Mouse (Mus musculus) CH12.LX (cell line): ENCODE measurements around the gene Crtc3. TPM values are rescaled to one million over a fixed set of nuclear protein-coding genes. Genes with fewer than 3 reads are reported as not detected.

Experiments
- DNase-seq: peaks from one replicate; pipeline ENCODE4 v3.0.0-alpha.2; 2013; ENCODE audit errors: extremely low read depth
- H3K27ac ChIP-seq: 2 replicates; pipeline ENCODE4 v1.5.1; 2012; ENCODE audit warnings: low read depth, mild to moderate bottlenecking, control low read depth, moderate library complexity; ENCODE audit not compliant: insufficient read depth
- H3K27me3 ChIP-seq: replicated peaks from 2 replicates; pipeline ENCODE3; 2012; ENCODE audit warnings: inconsistent platforms
- H3K36me3 ChIP-seq, 2 experiments: replicated peaks in 1 of 2; 2 replicates each; pipeline versions ENCODE3 to v1.6.1; 2012; ENCODE audit warnings: inconsistent platforms in 1 of 2, low read length in 1 of 2, mild to moderate bottlenecking in 1 of 2, mixed read lengths in 1 of 2, moderate library complexity in 1 of 2; ENCODE audit not compliant: control insufficient read depth in 1 of 2, insufficient read depth in 1 of 2
- H3K4me1 ChIP-seq, 2 experiments: 2 replicates each; pipeline ENCODE4 v1.6.1; 2012; ENCODE audit warnings: inconsistent platforms in 1 of 2, moderate library complexity in 1 of 2; ENCODE audit not compliant: insufficient read depth in 2 of 2, control insufficient read depth in 1 of 2
- H3K4me2 ChIP-seq: 2 replicates; pipeline ENCODE4 v1.6.1; 2012; ENCODE audit warnings: low read depth, mild to moderate bottlenecking, control low read depth; ENCODE audit not compliant: poor library complexity, insufficient read depth, severe bottlenecking
- H3K4me3 ChIP-seq, 3 experiments: fragments of 150-350 bp in 1 of 3; sonication (generic) in 1 of 3; replicated peaks in 1 of 3; 2 replicates each; pipeline versions ENCODE3 to v1.5.1; 2011 to 2012; ENCODE audit warnings: low read depth in 2 of 3, low read length in 2 of 3, mild to moderate bottlenecking in 2 of 3, moderate library complexity in 2 of 3, control low read depth in 1 of 3, improper control_type of control experiment in 1 of 3, inconsistent platforms in 1 of 3, mixed read lengths in 1 of 3; ENCODE audit not compliant: poor library complexity in 1 of 3
- H3K79me2 ChIP-seq: replicated peaks from 2 replicates; pipeline ENCODE4 v1.6.1; 2012; ENCODE audit warnings: mild to moderate bottlenecking, moderate library complexity; ENCODE audit not compliant: control insufficient read depth, poor library complexity, insufficient read depth, severe bottlenecking; ENCODE audit errors: extremely low read depth
- H3K9ac ChIP-seq: 2 replicates; pipeline ENCODE4 v1.6.1; 2012; ENCODE audit warnings: low read depth, mild to moderate bottlenecking, control low read depth, moderate library complexity; ENCODE audit not compliant: insufficient read depth
- H3K9me3 ChIP-seq: replicated peaks from 2 replicates; pipeline ENCODE3; 2012; ENCODE audit warnings: low read length, inconsistent platforms, mixed read lengths
- CHD1 ChIP-seq: IDR thresholded peaks from 2 replicates; pipeline ENCODE4 v1.6.1; 2012; ENCODE audit warnings: low read depth, low read length, improper control_type of control experiment, inconsistent platforms
- ELF1 ChIP-seq: IDR thresholded peaks from 2 replicates; pipeline ENCODE4 v1.6.1; 2014; ENCODE audit warnings: low read depth, mild to moderate bottlenecking, inconsistent platforms, low read length, improper control_type of control experiment
- ETS1 ChIP-seq: conservative IDR thresholded peaks from 2 replicates; pipeline ENCODE4 v1.6.1; 2012; ENCODE audit warnings: low read depth, mild to moderate bottlenecking, inconsistent platforms, low read length, improper control_type of control experiment, moderate library complexity
- GABPA ChIP-seq: IDR thresholded peaks from 2 replicates; pipeline ENCODE4 v1.6.1; 2012; ENCODE audit warnings: low read depth, low read length, improper control_type of control experiment, inconsistent platforms; ENCODE audit not compliant: insufficient replicate concordance
- IRF4 ChIP-seq: IDR thresholded peaks from 2 replicates; pipeline ENCODE4 v1.6.1; 2014; ENCODE audit warnings: low read depth, mild to moderate bottlenecking, inconsistent platforms, low read length, improper control_type of control experiment
- JUN ChIP-seq: IDR thresholded peaks from 2 replicates; pipeline ENCODE4 v1.6.1; 2011; ENCODE audit warnings: low read depth, mild to moderate bottlenecking, low read length, improper control_type of control experiment, moderate library complexity; ENCODE audit not compliant: insufficient read depth
- MAFK ChIP-seq: IDR thresholded peaks from 2 replicates; pipeline ENCODE4 v1.6.1; 2011; ENCODE audit warnings: low read length, improper control_type of control experiment; ENCODE audit not compliant: insufficient replicate concordance
- MAZ ChIP-seq: IDR thresholded peaks from 2 replicates; pipeline ENCODE4 v1.6.1; 2012; ENCODE audit warnings: low read depth, mild to moderate bottlenecking, inconsistent platforms, low read length, improper control_type of control experiment, moderate library complexity
- MEF2A ChIP-seq: IDR thresholded peaks from 2 replicates; pipeline ENCODE4 v1.6.1; 2014; ENCODE audit warnings: low read depth, mild to moderate bottlenecking, inconsistent platforms, low read length, improper control_type of control experiment, borderline replicate concordance
- PAX5 ChIP-seq: IDR thresholded peaks from 2 replicates; pipeline ENCODE4 v1.6.1; 2012; ENCODE audit warnings: low read length, inconsistent platforms, mixed read lengths
- RCOR1 ChIP-seq: conservative IDR thresholded peaks from 2 replicates; pipeline ENCODE4 v1.6.1; 2012; ENCODE audit warnings: low read depth, mild to moderate bottlenecking, inconsistent platforms, low read length, improper control_type of control experiment
- TBP ChIP-seq: conservative IDR thresholded peaks from 2 replicates; pipeline ENCODE4 v1.6.1; 2011; ENCODE audit warnings: low read depth, low read length, improper control_type of control experiment
- UBTF ChIP-seq: IDR thresholded peaks from 2 replicates; pipeline ENCODE4 v1.6.1; 2012; ENCODE audit warnings: low read depth, mild to moderate bottlenecking, inconsistent platforms, low read length, improper control_type of control experiment, moderate library complexity
- USF1 ChIP-seq: IDR thresholded peaks from 2 replicates; pipeline ENCODE4 v1.6.1; 2014; ENCODE audit warnings: low read depth, mild to moderate bottlenecking, inconsistent platforms, low read length, improper control_type of control experiment
- USF2 ChIP-seq: conservative IDR thresholded peaks from 2 replicates; pipeline ENCODE4 v1.6.1; 2011; ENCODE audit warnings: low read depth, low read length, improper control_type of control experiment
- ZC3H11A ChIP-seq: IDR thresholded peaks from 2 replicates; pipeline ENCODE4 v1.6.1; 2012; ENCODE audit warnings: low read depth, mild to moderate bottlenecking, inconsistent platforms, low read length, improper control_type of control experiment
- ZKSCAN1 ChIP-seq: IDR thresholded peaks from 2 replicates; pipeline ENCODE4 v1.6.1; 2012; ENCODE audit warnings: low read depth, inconsistent platforms, low read length, improper control_type of control experiment, borderline replicate concordance
- dilution Hi-C: fragments of 300-500 bp; cut with MboI; formaldehyde crosslinking; loops from 2 replicates; pipeline ENCODE4 v1.14.3; 2020; ENCODE audit warnings: low sequenced_read_pairs; ENCODE audit not compliant: extremely low pct_unique_long_range_greater_than_20kb, extremely low pct_ligation_motif_present
- in situ Hi-C: fragments of 300-500 bp; cut with MboI; formaldehyde crosslinking; loops from 3 replicates; pipeline ENCODE4 v1.14.3; 2019; ENCODE audit warnings: low sequenced_read_pairs, low pct_ligation_motif_present, low pct_unique_long_range_greater_than_20kb, mixed read lengths
- polyA plus RNA-seq: library from polyadenylated mRNA; unstranded; fragments of >175 nt; gene quantifications from 2 replicates; pipeline ENCODE4 v1.2.1, GENCODE M21; 2012; ENCODE audit warnings: low read depth; ENCODE audit not compliant: insufficient read length
- total RNA-seq, 2 experiments: library from RNA; depleted of rRNA; stranded (reverse); fragments of 300-350 nt in 1 of 2; fragments of >200 nt in 1 of 2; gene quantifications; 2 replicates each; pipeline ENCODE4 v1.2.3; 2012 to 2014

The Crtc3 gene
- total and polyA plus RNA-seq, 3 experiments = 1.2 to 9.1 (median 4.4) TPM

GRCm38 (mm10) chr7:80629369-80629768 lies 59.3 kb downstream of the Crtc3 start:
- Histone ChIP-seq H3K9me3 (no peaks in the 10 kb centered on the region), H3K79me2 (no peaks in the 10 kb centered on the region), H3K9ac (no peak overlapping the region), H3K27ac (no peak overlapping the region), H3K4me1 (peaks cover 0 to 14% of the 10 kb centered on the region in 2 experiments; a peak in 2 of 4 replicates)
- dilution Hi-C loops = no loop called here
- TF ChIP-seq MAFK (no peak), JUN (no peak), MEF2A (no peak), MAZ (no peak), GABPA (no peak)
- TF ChIP-seq, all 38 proteins: peak for 0
- H3K36me3 ChIP-seq = peaks cover 3 to 30% of the 10 kb centered on the region in 2 experiments
- H3K4me3 ChIP-seq = no peak overlapping the region
- no peak overlapping the region for H3K4me2 ChIP-seq
- in situ Hi-C loops = no loop called here
- no peak for DNase-seq
- H3K27me3 ChIP-seq = no peaks in the 10 kb centered on the region

- H3K27ac ChIP-seq = no peak overlapping the region
- no peaks in the 10 kb centered on the region for H3K27me3 ChIP-seq
- no peak overlapping the region for H3K4me2 ChIP-seq
- TF ChIP-seq USF2 (no peak), ELF1 (0 out of 2 replicates have a peak, but pooled peaks have one; percentile 11), RCOR1 (no peak)
- in situ Hi-C loops (no loop called here), dilution Hi-C loops (no loop called here)
- peaks cover 0 to 14% of the 10 kb centered on the region in 2 experiments; a peak in 2 of 4 replicates for H3K4me1 ChIP-seq
- no peak overlapping the region for H3K4me3 ChIP-seq
- DNase-seq = no peak
- peaks cover 3 to 34% of the 10 kb centered on the region in 2 experiments for H3K36me3 ChIP-seq
- no peak overlapping the region for H3K9ac ChIP-seq
- no peaks in the 10 kb centered on the region for H3K79me2 ChIP-seq
- no peaks in the 10 kb centered on the region for H3K9me3 ChIP-seq
Measured at GRCm38 (mm10) chr7:80628708-80629183, 59.9 kb downstream of the Crtc3 start.

- Histone ChIP-seq H3K79me2 (no peaks in the 10 kb centered on the region), H3K4me1 (peaks cover 0 to 14% of the 10 kb centered on the region in 2 experiments; a peak in 2 of 4 replicates), H3K4me2 (no peak overlapping the region), H3K36me3 (peaks cover 3 to 35% of the 10 kb centered on the region in 2 experiments), H3K9ac (no peak overlapping the region), H3K27ac (no peak overlapping the region), H3K27me3 (no peaks in the 10 kb centered on the region), H3K9me3 (no peaks in the 10 kb centered on the region), H3K4me3 (no peak overlapping the region)
- DNase-seq = no peak
- TF ChIP-seq ZKSCAN1 (no peak), USF1 (no peak), USF2 (no peak), IRF4 (no peak), RCOR1 (no peak), MEF2A (no peak), TBP (no peak), JUN (no peak), ETS1 (no peak), PAX5 (no peak), CHD1 (no peak), ZC3H11A (no peak), UBTF (no peak)
- in situ Hi-C loops (no loop called here), dilution Hi-C loops (no loop called here)
Measured at GRCm38 (mm10) chr7:80626943-80627342, 61.7 kb downstream of the Crtc3 start.
